Mouse (Mus musculus): Measurements from ENCODE around the gene Nectin3.

DNA sequence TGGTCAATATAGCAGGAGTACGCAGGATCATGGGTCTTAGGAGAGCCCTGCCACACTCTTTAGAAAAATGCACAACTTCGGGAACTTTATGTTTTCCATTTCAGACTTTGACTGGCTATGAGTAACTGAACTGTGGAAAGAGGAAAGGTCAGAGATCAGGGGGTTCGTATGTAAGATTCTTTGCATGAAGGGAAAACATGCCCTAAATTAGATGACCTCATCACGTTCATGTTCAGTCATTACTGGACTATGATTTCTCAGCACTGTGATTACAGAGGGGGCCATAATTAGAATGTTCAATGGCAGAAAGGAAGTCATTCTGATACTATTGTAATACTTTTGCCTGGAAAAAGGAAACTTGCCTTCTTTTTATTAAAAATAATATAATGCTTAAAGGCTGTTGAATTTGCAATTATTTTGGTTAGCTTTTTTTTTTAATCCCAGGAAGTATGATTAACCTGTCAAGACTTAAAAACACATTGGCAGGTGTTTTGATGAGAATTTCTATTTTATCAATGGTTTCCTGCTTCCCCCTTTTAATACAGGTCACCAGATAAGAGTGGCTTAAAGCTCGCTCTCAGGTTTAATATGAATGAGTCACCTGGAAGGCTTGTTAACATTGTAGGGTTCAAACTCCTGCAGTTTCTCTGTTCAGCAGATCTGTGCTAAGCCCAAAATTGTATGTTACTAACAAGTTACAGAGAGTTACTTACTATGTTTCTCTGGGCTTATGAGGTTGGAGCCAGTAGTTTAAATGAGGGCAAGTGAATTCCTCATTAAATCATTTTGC is 34.3 kb upstream of the Nectin3 start:
- no peak for TF ChIP-seq CTCF (IDR thresholded peaks at IDR 0.05; ENCODE audit: control insufficient read depth, insufficient read depth, low read length)
- TF ChIP-seq POLR2A (IDR thresholded peaks at IDR 0.05; ENCODE audit: borderline replicate concordance, control insufficient read depth, low read depth, low read length), result no peak

Data from bone marrow, adult 2 months (tissue).